9 mouse cellular contexts compared by ENCODE assay signal in the genomic region with DNA sequence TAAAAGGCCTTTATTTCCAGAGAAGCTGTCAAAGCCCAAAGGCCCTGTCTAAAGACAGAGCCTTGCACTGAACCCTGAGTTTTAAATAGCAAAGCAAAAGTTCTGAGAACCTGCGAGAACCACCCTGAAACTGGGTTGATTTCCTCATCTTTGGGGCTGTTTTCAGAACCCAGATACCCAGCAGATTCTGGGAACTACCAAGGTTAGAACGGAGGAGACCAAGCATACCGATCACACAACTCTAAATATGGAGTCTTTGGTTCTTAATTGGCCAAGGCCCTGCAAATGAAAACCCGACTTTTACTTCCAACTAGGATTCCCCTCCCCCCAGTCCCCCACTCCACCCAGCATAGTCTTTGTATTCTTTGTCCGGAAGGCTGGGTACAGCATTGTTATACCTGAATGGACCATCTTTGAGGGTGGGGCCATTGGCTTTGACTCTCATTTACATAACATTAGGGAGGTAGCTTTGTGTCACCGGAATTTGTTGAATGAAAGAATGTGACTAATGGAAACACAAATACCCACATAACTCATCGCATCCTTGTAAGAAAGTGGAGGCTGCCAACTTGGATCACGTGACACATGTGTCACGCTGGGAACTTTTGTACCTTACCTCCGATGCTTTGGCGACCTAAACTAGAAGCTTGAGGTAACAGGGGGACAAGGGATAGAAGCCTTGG.
DNase-seq lines count a peak whose midpoint lies in the region; ATAC-seq lines count a peak whose summit lies in the region.
"Had no signal": no experiment of that assay in that cellular context is flagged by ENCODE, and none has a peak within 500 bp of the region (broad histone marks: within the 10 kb centered on the region; RNA-seq: fewer than 3 reads in every experiment).

No protein-coding gene starts in this region.

- no peaks in the 10 kb centered on the region for H3K27me3 ChIP-seq in heart, embryonic 13.5 days (replicated peaks)
- no peaks in the 10 kb centered on the region for H3K27me3 ChIP-seq in hindbrain, embryonic 13.5 days
- no peaks in the 10 kb centered on the region for H3K27me3 ChIP-seq in midbrain, embryonic 14.5 days (ENCODE audit: control insufficient read depth, insufficient read depth, low read length)
- H3K27me3 ChIP-seq: Patski had no signal

- ATAC-seq in heart, embryonic 13.5 days (ENCODE audit: extremely low read depth, insufficient number of reproducible peaks, low FRiP score, low TSS enrichment): no peak
- ATAC-seq in hindbrain, embryonic 13.5 days (ENCODE audit: low FRiP score): peak; percentile 38; the same call in 1 of the 2 replicates
- ATAC-seq in midbrain, embryonic 14.5 days (ENCODE audit: low FRiP score, low TSS enrichment): no peak

- DNase-seq in heart, adult 9 months (ENCODE audit: low spot score in 2 of 2): no peak
- peak; percentile 100 for DNase-seq in R1 (ENCODE audit: low read depth, low spot score)
- no peak for DNase-seq in midbrain, embryonic 14.5 days
- DNase-seq in c-Kit-positive CD71-positive TER-119-positive erythroid progenitor cells, embryonic 14.5 days (ENCODE audit: low spot score): no peak
- DNase-seq in frontal cortex, postnatal 10 days (ENCODE audit: low spot score in 2 of 2): no peak
- DNase-seq in gastrocnemius, postnatal 36 days: no peak

- peaks cover 20% of the 10 kb centered on the region for H3K36me3 ChIP-seq in heart, embryonic 13.5 days
- H3K36me3 ChIP-seq in hindbrain, embryonic 13.5 days: peaks cover 15% of the 10 kb centered on the region
- peaks cover 5% of the 10 kb centered on the region; the same call in 1 of the 2 replicates for H3K36me3 ChIP-seq in midbrain, embryonic 14.5 days (ENCODE audit: control insufficient read depth, insufficient read depth, low read length)

- H3K4me1 ChIP-seq in heart, embryonic 13.5 days: peaks cover 70% of the 10 kb centered on the region
- H3K4me1 ChIP-seq in hindbrain, embryonic 13.5 days (replicated peaks): peaks cover 33% of the 10 kb centered on the region
- H3K4me1 ChIP-seq in midbrain, embryonic 14.5 days (ENCODE audit: control insufficient read depth, insufficient read depth, low read length): peaks cover 22% of the 10 kb centered on the region

- H3K4me2 ChIP-seq in heart, embryonic 13.5 days: peak overlapping the region; percentile 74
- H3K4me2 ChIP-seq in hindbrain, embryonic 13.5 days: peak overlapping the region; percentile 60; the same call in 1 of the 2 replicates
- H3K4me2 ChIP-seq in midbrain, embryonic 14.5 days (ENCODE audit: low read length): no peak overlapping the region; the same call in 1 of the 2 replicates

- intact Hi-C loops in gastrocnemius, postnatal 36 days (cut with DNase I): loop anchor here (2.0 to 10.0 kb wide), 2 partner anchors 34 to 592 kb away; partner anchors contain the start of gene Ado

- H3K9me3 ChIP-seq in heart, embryonic 13.5 days: no peaks in the 10 kb centered on the region
- H3K9me3 ChIP-seq in hindbrain, embryonic 13.5 days: no peaks in the 10 kb centered on the region
- H3K9me3 ChIP-seq in midbrain, embryonic 14.5 days (ENCODE audit: control insufficient read depth, low read length): peaks cover 5% of the 10 kb centered on the region; the same call in 1 of the 2 replicates

- peak overlapping the region; percentile 95 for H3K27ac ChIP-seq in heart, embryonic 13.5 days (replicated peaks)
- H3K27ac ChIP-seq in hindbrain, embryonic 13.5 days: peak overlapping the region; percentile 81; the same call in 1 of the 2 replicates
- peak overlapping the region; percentile 63; the same call in 1 of the 2 replicates for H3K27ac ChIP-seq in midbrain, embryonic 14.5 days (replicated peaks; ENCODE audit: low read depth, low read length)

- H3K4me3 ChIP-seq in heart, embryonic 13.5 days: peak overlapping the region; percentile 63
- no peak overlapping the region for H3K4me3 ChIP-seq in hindbrain, embryonic 13.5 days
- no peak overlapping the region for H3K4me3 ChIP-seq in midbrain, embryonic 14.5 days (replicated peaks; ENCODE audit: low read depth, low read length)

- 67% methylated on average over 11 of the region's 11 CpGs for WGBS in heart, embryonic 13.5 days
- 21% methylated on average over 11 of the region's 11 CpGs for WGBS in hindbrain, embryonic 13.5 days
- 27% methylated on average over 11 of the region's 11 CpGs for WGBS in midbrain, embryonic 14.5 days

- H3K9ac ChIP-seq in heart, embryonic 13.5 days: peak overlapping the region; percentile 85
- no peak overlapping the region; the same call in 1 of the 2 replicates for H3K9ac ChIP-seq in hindbrain, embryonic 13.5 days
- H3K9ac ChIP-seq in midbrain, embryonic 14.5 days (replicated peaks; ENCODE audit: low read length): no peak overlapping the region
